Mouse (Mus musculus) liver, adult 2 months (tissue): ENCODE data around the gene Slc43a2.

Experiments
- CTCF ChIP-seq: fragments of 200-500 bp; IDR thresholded peaks from 2 replicates; pipeline ENCODE4 v1.5.1; 2011; ENCODE audit warnings: low read depth, low read length, control low read depth
- POLR2A ChIP-seq: fragments of 200-500 bp; IDR thresholded peaks from 2 replicates; pipeline ENCODE4 v1.6.1; 2011; ENCODE audit warnings: low read length, control low read depth; ENCODE audit not compliant: insufficient read depth; ENCODE audit errors: extremely low read depth

DNA sequence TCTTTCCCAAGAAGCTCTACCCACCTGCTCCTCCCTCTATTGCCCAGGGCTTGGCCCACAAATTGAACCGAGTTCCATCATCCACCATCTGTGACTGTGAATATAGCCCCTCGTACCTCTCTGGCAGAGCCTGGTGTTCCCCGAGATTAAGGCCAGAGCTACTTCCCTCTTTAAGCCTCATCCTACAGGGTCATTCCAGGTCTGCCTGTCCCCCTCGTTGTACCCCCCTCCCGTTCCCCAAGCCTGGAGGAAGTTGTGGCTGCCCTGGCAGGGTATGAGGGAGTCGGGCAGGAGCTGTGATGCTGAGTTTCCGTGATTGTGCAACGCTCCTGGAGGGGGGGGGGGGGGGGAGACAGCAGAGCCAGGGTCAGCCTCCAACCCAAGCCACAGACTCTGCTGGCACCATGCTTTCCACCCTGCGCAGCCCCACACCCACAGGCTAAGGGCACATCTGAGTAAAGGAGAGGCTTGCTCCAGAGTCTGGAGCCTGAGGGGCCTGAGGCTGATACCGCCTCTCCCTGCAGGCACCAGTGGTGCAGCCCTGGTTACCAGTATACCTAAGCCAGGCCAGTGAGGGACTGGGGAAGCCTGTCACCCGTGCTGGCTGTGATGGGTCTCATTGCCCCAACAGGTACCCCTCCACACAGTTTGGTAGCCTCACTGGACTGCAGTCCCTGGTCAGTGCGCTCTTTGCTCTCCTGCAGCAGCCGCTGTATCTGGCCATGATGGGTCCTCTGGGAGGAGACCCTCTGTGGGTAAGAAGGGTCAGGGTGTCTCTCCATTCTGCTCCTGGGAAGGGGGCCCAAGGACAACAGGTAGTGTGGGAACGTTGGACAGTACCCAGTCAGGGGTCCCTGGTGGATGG lies 39.9 kb downstream of the Slc43a2 start:
- no peak for TF ChIP-seq CTCF
- no peak for TF ChIP-seq POLR2A
